Mouse (Mus musculus): ENCODE measurements at regions not wholly inside any gene's neighbourhood (a gene's known extent, or its start where the extent isn't known, plus 50 kb on each side); places are given as distances from the start of the nearest gene placed in this dataset.

GRCm38 (mm10) chr7:69566949-69567348 lies 799.6 kb downstream of the Nr2f2 start:
- TF ChIP-seq CHD1 (IDR thresholded peaks at IDR 0.05; ENCODE audit: low read depth, low read length) (no peak), POLR2AphosphoS2 (IDR thresholded peaks at IDR 0.05; ENCODE audit: low read depth, low read length) (no peak)
- Histone ChIP-seq H3K9me3 (replicated peaks; ENCODE audit: low read length) (peaks cover 18% of the 10 kb centered on the region), H3K9ac (ENCODE audit: insufficient read depth, low read depth) (no peak overlapping the region), H3K36me3 (replicated peaks in 1 of 2; ENCODE audit: control insufficient read depth in 1 of 2, insufficient read depth in 1 of 2, low read length in 1 of 2) (no peaks in the 10 kb centered on the region), H3K27me3 (replicated peaks) (no peaks in the 10 kb centered on the region), H3K27ac (ENCODE audit: insufficient read depth, low read depth) (no peak overlapping the region), H3K4me2 (ENCODE audit: insufficient read depth, low read depth, poor library complexity, severe bottlenecking) (no peak overlapping the region), H3K4me1 (ENCODE audit: control insufficient read depth in 1 of 2, insufficient read depth in 2 of 2) (no peaks in the 10 kb centered on the region), H3K4me3 (replicated peaks in 1 of 3; ENCODE audit: low read depth in 2 of 3, low read length in 2 of 3, poor library complexity in 1 of 3) (no peak overlapping the region), H3K79me2 (replicated peaks; ENCODE audit: control insufficient read depth, extremely low read depth, insufficient read depth, poor library complexity, severe bottlenecking) (no peaks in the 10 kb centered on the region)
- DNase-seq (ENCODE audit: extremely low read depth): no peak
- dilution Hi-C loops (cut with MboI; ENCODE audit: extremely low pct_ligation_motif_present, extremely low pct_unique_long_range_greater_than_20kb, low sequenced_read_pairs) (no loop called here), in situ Hi-C loops (cut with MboI; ENCODE audit: low pct_ligation_motif_present, low pct_unique_long_range_greater_than_20kb, low sequenced_read_pairs) (no loop called here)

DNA sequence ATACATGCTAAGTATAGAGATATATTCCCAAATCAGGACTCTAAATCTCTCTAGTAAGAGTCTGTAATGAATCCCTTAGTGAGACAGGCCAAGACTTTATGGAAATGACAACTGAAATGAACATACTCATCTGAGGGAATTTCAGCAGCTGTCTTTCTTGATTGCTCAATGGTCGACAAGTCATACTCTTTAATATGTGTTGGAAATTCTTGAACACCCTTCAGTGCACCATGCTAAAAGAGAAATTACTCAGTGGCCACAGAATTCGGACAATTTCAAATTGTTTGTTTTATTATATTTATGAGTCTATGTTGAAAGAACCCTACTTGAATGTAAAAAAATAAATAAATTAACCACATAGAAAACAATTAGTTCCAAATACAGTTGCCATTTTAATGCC lies 802.1 kb downstream of the Nr2f2 start:
- dilution Hi-C loops (cut with MboI; ENCODE audit: extremely low pct_ligation_motif_present, extremely low pct_unique_long_range_greater_than_20kb, low sequenced_read_pairs): no loop called here
- peaks cover 18% of the 10 kb centered on the region for H3K9me3 ChIP-seq (replicated peaks; ENCODE audit: low read length)
- no peak overlapping the region for H3K9ac ChIP-seq (ENCODE audit: insufficient read depth, low read depth)
- H3K36me3 ChIP-seq (replicated peaks in 1 of 2; ENCODE audit: control insufficient read depth in 1 of 2, insufficient read depth in 1 of 2, low read length in 1 of 2): no peaks in the 10 kb centered on the region
- DNase-seq (ENCODE audit: extremely low read depth): no peak
- H3K4me1 ChIP-seq (ENCODE audit: control insufficient read depth in 1 of 2, insufficient read depth in 2 of 2): no peaks in the 10 kb centered on the region
- no peak overlapping the region for H3K27ac ChIP-seq (ENCODE audit: insufficient read depth, low read depth)
- H3K4me2 ChIP-seq (ENCODE audit: insufficient read depth, low read depth, poor library complexity, severe bottlenecking): no peak overlapping the region
- in situ Hi-C loops (cut with MboI; ENCODE audit: low pct_ligation_motif_present, low pct_unique_long_range_greater_than_20kb, low sequenced_read_pairs): no loop called here
- H3K79me2 ChIP-seq (replicated peaks; ENCODE audit: control insufficient read depth, extremely low read depth, insufficient read depth, poor library complexity, severe bottlenecking): no peaks in the 10 kb centered on the region
- TF ChIP-seq MXI1 (IDR thresholded peaks at IDR 0.05; ENCODE audit: low read depth, low read length) (no peak), MAX (IDR thresholded peaks at IDR 0.05; ENCODE audit: low read length) (no peak), POLR2A (IDR thresholded peaks at IDR 0.05; ENCODE audit: low read depth, low read length) (no peak), NELFE (IDR thresholded peaks at IDR 0.05; ENCODE audit: low read depth, low read length) (no peak), TCF12 (IDR thresholded peaks at IDR 0.05; ENCODE audit: low read depth, low read length) (no peak), EP300 (IDR thresholded peaks at IDR 0.05; ENCODE audit: low read length) (no peak)
- H3K27me3 ChIP-seq (replicated peaks): no peaks in the 10 kb centered on the region
- H3K4me3 ChIP-seq (replicated peaks in 1 of 3; ENCODE audit: low read depth in 2 of 3, low read length in 2 of 3, poor library complexity in 1 of 3): no peak overlapping the region

GRCm38 (mm10) chr7:69554776-69555175 lies 805.7 kb upstream of the Arrdc4 start:
- no peaks in the 10 kb centered on the region for H3K27me3 ChIP-seq (replicated peaks)
- no peaks in the 10 kb centered on the region for H3K79me2 ChIP-seq (replicated peaks; ENCODE audit: control insufficient read depth, extremely low read depth, insufficient read depth, poor library complexity, severe bottlenecking)
- H3K4me1 ChIP-seq (ENCODE audit: control insufficient read depth in 1 of 2, insufficient read depth in 2 of 2): no peaks in the 10 kb centered on the region
- no peak overlapping the region for H3K4me2 ChIP-seq (ENCODE audit: insufficient read depth, low read depth, poor library complexity, severe bottlenecking)
- TF ChIP-seq E2F4 (IDR thresholded peaks at IDR 0.05; ENCODE audit: insufficient replicate concordance, low read depth, low read length): no peak
- no peak for TF ChIP-seq ZC3H11A (IDR thresholded peaks at IDR 0.05; ENCODE audit: low read depth, low read length)
- no peak for TF ChIP-seq TCF12 (IDR thresholded peaks at IDR 0.05; ENCODE audit: low read depth, low read length)
- no peak for TF ChIP-seq MXI1 (IDR thresholded peaks at IDR 0.05; ENCODE audit: low read depth, low read length)
- in situ Hi-C loops (cut with MboI; ENCODE audit: low pct_ligation_motif_present, low pct_unique_long_range_greater_than_20kb, low sequenced_read_pairs) (no loop called here), dilution Hi-C loops (cut with MboI; ENCODE audit: extremely low pct_ligation_motif_present, extremely low pct_unique_long_range_greater_than_20kb, low sequenced_read_pairs) (no loop called here)
- H3K4me3 ChIP-seq (replicated peaks in 1 of 3; ENCODE audit: low read depth in 2 of 3, low read length in 2 of 3, poor library complexity in 1 of 3): no peak overlapping the region
- no peak overlapping the region for H3K9ac ChIP-seq (ENCODE audit: insufficient read depth, low read depth)
- H3K36me3 ChIP-seq (replicated peaks in 1 of 2; ENCODE audit: control insufficient read depth in 1 of 2, insufficient read depth in 1 of 2, low read length in 1 of 2): no peaks in the 10 kb centered on the region
- DNase-seq (ENCODE audit: extremely low read depth): no peak
- no peak overlapping the region for H3K27ac ChIP-seq (ENCODE audit: insufficient read depth, low read depth)
- peaks cover 54% of the 10 kb centered on the region for H3K9me3 ChIP-seq (replicated peaks; ENCODE audit: low read length)

Measured in CH12.LX (cell line).